Mouse (Mus musculus) hindbrain, embryonic 11.5 days (tissue): ENCODE measurements around the gene Sept4. TPM values are rescaled to one million over a fixed set of nuclear protein-coding genes. Genes with fewer than 3 reads are reported as not detected.

ENCODE experiments used
- ATAC-seq: fragments of 200-750 bp; cut with Nextera tagmentation; 2 replicates; pipeline ENCODE4 v1.8.0; 2017; ENCODE audit warnings: mild to moderate bottlenecking, moderate TSS enrichment, moderate library complexity; ENCODE audit not compliant: low FRiP score
- DNase-seq: peaks from one replicate; pipeline ENCODE4 v3.0.0-alpha.2; 2015; ENCODE audit warnings: low spot score
- H3K27ac ChIP-seq: fragments of 300-500 bp; sonication (generic); 2 replicates; pipeline ENCODE4 v1.5.1; 2014; ENCODE audit warnings: mild to moderate bottlenecking, low read depth, low read length
- H3K27me3 ChIP-seq: fragments of 300-500 bp; sonication (generic); 2 replicates; pipeline ENCODE4 v1.6.1; 2014; ENCODE audit warnings: mild to moderate bottlenecking, low read length, moderate library complexity, mixed read lengths; ENCODE audit not compliant: control insufficient read depth, insufficient read depth
- H3K36me3 ChIP-seq: fragments of 300-500 bp; sonication (generic); 2 replicates; pipeline ENCODE4 v1.6.1; 2014; ENCODE audit warnings: mild to moderate bottlenecking, low read length, moderate library complexity, mixed read lengths; ENCODE audit not compliant: control insufficient read depth, insufficient read depth
- H3K4me1 ChIP-seq: fragments of 300-500 bp; sonication (generic); replicated peaks from 2 replicates; pipeline ENCODE4 v1.6.1; 2014; ENCODE audit warnings: low read length, mixed read lengths; ENCODE audit not compliant: control insufficient read depth, insufficient read depth
- H3K4me2 ChIP-seq: fragments of 300-500 bp; sonication (generic); replicated peaks from 2 replicates; pipeline ENCODE4 v1.6.1; 2014; ENCODE audit warnings: mild to moderate bottlenecking, low read depth, low read length
- H3K4me3 ChIP-seq: fragments of 300-500 bp; sonication (generic); 2 replicates; pipeline ENCODE4 v1.5.1; 2014; ENCODE audit warnings: low read depth, low read length
- H3K9ac ChIP-seq: fragments of 300-500 bp; sonication (generic); 2 replicates; pipeline ENCODE4 v1.6.1; 2014; ENCODE audit warnings: low read depth, low read length
- H3K9me3 ChIP-seq: fragments of 300-500 bp; sonication (generic); 2 replicates; pipeline ENCODE4 v1.6.1; 2016; ENCODE audit warnings: low read length; ENCODE audit not compliant: control insufficient read depth
- WGBS: fragments of 180-500 bp; shearing (Covaris S2); extraction: QIAGEN DNeasy Blood & Tissue Kit; methylation state at CpG from one replicate; pipeline ENCODE4 v1.1.7; 2014; 5-methylcytosine and 5-hydroxymethylcytosine counted together
- polyA plus RNA-seq: library from polyadenylated mRNA; unstranded; fragments of >200 nt; fragmentation: Nextera tagmentation; extraction: Ambion mirVana; gene quantifications from 2 replicates; pipeline ENCODE4 v1.2.1, GENCODE M21; 2014

Sept4 gene
- polyA plus RNA-seq, 1 experiment from 2014 or later, result 11.6 TPM

DNA sequence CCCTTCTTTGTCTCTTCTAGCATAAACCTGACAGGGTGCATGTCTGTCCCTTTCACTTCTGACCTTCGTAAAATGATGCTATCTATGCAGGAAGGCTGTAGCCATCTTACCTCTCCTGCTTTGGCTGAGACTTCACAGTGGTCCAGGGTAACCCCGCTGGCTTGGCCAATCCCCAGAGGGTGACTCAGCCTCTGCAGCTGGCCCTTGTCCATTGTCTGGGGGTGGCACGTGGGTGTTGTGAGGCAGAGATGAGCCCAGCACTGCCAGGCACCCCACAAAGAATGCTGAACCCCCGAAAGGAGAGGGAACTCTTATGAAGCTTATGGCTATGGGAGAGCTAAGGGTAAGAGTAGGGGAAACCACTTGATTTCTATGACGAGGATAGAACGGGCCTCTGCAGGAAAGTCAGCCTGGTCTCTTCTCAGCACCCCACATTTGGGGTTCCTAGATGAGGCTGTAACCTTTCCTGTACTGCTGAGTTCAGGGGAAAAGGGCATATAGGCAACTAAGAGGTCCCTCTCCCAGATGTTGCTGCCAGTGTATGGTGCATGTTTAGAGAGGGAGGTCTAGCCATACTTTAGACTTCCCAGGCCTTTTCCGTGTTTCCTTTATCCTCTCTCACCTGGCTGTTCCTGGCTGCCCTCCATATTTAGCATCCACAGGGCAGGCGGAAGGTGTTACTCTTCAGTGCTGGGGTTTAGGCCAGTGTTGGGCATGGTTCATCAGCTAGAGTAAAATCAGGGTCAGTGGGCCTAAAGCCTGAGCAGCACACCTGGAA, 13.4 kb downstream of the Sept4 start:
- H3K9me3 ChIP-seq, result no peaks in the 10 kb centered on the region
- peaks cover 2% of the 10 kb centered on the region; the same call in 1 of the 2 replicates for H3K27me3 ChIP-seq
- no peak overlapping the region for H3K27ac ChIP-seq
- DNase-seq (no peak), ATAC-seq (no peak)
- 85% methylated on average over 8 of the region's 8 CpGs for WGBS
- H3K4me3 ChIP-seq, result no peak overlapping the region
- H3K36me3 ChIP-seq, result no peaks in the 10 kb centered on the region
- H3K4me1 ChIP-seq, result peaks cover 8% of the 10 kb centered on the region; the same call in 1 of the 2 replicates
- H3K4me2 ChIP-seq, result no peak overlapping the region
- no peak overlapping the region for H3K9ac ChIP-seq

DNA sequence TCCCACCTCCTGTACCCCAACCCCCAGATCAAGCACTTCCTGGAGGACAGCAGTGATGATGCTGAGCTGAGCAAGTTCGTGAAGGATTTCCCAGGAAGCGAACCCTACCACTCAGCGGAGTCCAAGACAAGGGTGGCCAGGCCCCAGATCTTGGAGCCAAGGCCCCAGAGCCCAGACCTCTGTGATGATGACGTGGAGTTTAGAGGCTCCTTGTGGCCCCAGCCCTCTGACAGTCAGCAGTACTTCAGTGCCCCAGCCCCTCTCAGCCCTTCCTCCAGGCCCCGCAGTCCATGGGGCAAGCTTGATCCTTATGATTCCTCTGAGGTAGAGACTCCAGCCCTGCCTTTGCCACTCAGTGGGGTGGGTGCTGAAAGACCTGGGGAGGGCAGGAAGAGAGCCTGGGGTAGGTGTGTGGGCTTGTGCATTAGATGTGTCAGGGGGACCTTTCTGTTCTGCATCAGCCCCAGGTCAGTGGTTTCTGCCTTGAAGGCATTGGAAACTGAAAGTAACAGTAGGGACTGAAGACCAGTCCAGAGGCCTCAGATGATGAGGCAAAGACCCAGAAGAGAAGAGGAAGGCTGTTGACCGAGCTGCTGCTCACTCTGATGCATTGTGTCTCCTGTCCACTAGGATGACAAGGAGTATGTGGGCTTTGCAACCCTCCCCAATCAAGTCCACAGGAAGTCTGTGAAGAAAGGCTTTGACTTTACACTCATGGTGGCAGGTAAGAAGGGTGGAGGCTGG, 14.8 kb downstream of the Sept4 start:
- Histone ChIP-seq H3K4me1 (peaks cover 3% of the 10 kb centered on the region; the same call in 1 of the 2 replicates), H3K9ac (no peak overlapping the region), H3K9me3 (no peaks in the 10 kb centered on the region), H3K4me3 (no peak overlapping the region), H3K36me3 (no peaks in the 10 kb centered on the region), H3K27ac (no peak overlapping the region), H3K27me3 (no peaks in the 10 kb centered on the region), H3K4me2 (no peak overlapping the region)
- DNase-seq (no peak), ATAC-seq (no peak)
- 83% methylated on average over 6 of the region's 6 CpGs for WGBS

DNA sequence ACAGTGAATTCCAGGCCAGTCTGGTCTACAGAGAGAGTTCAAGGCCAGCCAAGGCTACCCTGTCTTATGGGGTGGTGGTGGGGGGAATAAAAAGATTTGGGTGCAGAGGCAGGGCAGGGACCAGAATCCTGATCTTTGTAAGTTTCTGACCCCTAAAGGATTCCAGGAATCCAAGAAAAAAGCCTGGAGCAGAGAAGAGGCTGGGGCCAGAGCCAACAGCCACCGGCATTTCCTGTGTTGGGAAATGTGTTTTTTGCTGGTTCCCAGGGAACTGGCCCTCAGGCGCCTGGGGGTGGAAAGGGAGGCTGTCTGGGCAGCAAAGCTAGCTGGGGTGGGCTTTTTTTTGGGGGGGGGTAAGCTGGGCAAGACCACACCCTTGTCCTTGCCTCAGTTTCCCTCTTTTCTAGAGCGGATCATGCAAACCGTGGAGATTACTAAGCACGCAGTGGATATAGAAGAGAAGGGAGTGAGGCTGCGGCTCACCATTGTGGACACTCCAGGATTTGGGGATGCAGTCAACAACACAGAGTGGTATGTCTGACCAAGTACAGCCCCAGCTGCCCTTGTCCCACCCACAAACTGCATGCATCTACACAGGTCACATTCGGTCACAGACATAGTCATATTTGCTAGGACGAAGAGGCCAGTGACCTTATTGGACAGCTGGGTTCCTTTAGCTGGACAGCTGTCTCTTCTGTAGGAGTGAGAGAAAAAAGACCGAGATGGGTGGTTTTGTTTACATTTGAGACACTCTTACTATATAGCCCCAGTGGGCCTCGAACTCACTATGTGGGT, 16.2 kb downstream of the Sept4 start:
- DNase-seq, result no peak
- ATAC-seq, result no peak
- 90% methylated on average over 10 of the region's 10 CpGs for WGBS
- no peaks in the 10 kb centered on the region for H3K4me1 ChIP-seq
- H3K9ac ChIP-seq, result no peak overlapping the region
- H3K9me3 ChIP-seq, result no peaks in the 10 kb centered on the region
- no peak overlapping the region for H3K4me3 ChIP-seq
- H3K27ac ChIP-seq, result no peak overlapping the region
- H3K36me3 ChIP-seq, result no peaks in the 10 kb centered on the region
- no peak overlapping the region for H3K4me2 ChIP-seq
- H3K27me3 ChIP-seq, result no peaks in the 10 kb centered on the region

DNA sequence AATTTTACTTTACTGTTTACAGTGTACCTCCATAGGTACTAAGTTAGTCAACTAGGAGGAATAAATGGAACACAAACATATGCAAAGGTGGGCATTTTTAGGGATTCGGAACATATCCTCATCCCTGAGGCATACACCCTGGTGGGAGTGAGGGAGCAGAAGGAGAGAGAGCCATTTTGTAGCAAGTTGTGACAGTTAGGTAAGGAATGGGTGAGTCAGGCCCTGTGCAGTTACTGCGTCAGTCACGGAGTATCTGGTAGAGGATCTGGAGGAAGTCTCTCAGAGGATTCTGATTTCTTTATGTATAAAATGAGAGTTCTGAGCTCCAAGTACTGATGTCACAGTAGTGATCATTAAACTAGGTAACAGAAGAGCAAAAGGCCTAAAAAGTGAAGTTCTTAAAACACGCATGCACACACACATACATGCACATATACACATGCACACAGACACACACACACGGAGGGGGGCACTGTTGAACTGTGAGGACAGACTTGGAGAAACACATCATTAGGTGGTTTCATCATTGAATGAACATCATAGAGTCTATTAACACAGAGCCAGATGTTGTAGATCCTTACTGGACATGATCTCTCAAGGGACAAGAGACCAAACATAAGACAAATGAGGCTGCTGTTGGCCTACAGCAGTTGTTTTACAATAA, 18.6 kb downstream of the Sept4 start:
- no peaks in the 10 kb centered on the region for H3K9me3 ChIP-seq
- no peak overlapping the region for H3K4me3 ChIP-seq
- no peak overlapping the region for H3K4me2 ChIP-seq
- no peak overlapping the region for H3K9ac ChIP-seq
- DNase-seq (no peak), ATAC-seq (no peak)
- H3K27ac ChIP-seq, result no peak overlapping the region
- no peaks in the 10 kb centered on the region for H3K27me3 ChIP-seq
- H3K36me3 ChIP-seq, result no peaks in the 10 kb centered on the region
- WGBS, result 93% methylated on average over 5 of the region's 5 CpGs
- H3K4me1 ChIP-seq, result no peaks in the 10 kb centered on the region

DNA sequence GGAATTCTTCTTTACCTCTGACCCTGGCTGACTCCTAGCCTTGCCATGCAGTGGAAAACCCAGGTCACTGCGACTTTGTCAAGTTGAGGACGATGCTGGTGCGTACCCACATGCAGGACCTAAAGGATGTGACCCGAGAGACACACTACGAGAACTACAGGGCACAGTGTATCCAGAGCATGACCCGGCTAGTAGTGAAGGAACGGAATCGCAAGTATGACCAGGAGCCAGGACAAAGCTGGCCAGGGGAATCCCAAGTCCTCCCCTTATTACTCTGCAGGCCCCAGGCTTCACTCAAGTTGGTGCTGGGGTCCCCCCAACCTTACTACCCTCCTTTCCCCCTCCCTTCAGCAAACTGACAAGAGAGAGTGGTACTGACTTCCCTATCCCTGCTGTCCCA, 20.9 kb downstream of the Sept4 start:
- no peak for DNase-seq
- H3K27ac ChIP-seq, result no peak overlapping the region
- H3K4me3 ChIP-seq, result no peak overlapping the region
- no peaks in the 10 kb centered on the region for H3K36me3 ChIP-seq
- no peak for ATAC-seq
- no peaks in the 10 kb centered on the region for H3K27me3 ChIP-seq
- H3K4me2 ChIP-seq, result no peak overlapping the region
- no peaks in the 10 kb centered on the region for H3K9me3 ChIP-seq
- 91% methylated on average over 8 of the region's 8 CpGs for WGBS
- no peak overlapping the region for H3K9ac ChIP-seq
- peaks cover 8% of the 10 kb centered on the region; the same call in 1 of the 2 replicates for H3K4me1 ChIP-seq

DNA sequence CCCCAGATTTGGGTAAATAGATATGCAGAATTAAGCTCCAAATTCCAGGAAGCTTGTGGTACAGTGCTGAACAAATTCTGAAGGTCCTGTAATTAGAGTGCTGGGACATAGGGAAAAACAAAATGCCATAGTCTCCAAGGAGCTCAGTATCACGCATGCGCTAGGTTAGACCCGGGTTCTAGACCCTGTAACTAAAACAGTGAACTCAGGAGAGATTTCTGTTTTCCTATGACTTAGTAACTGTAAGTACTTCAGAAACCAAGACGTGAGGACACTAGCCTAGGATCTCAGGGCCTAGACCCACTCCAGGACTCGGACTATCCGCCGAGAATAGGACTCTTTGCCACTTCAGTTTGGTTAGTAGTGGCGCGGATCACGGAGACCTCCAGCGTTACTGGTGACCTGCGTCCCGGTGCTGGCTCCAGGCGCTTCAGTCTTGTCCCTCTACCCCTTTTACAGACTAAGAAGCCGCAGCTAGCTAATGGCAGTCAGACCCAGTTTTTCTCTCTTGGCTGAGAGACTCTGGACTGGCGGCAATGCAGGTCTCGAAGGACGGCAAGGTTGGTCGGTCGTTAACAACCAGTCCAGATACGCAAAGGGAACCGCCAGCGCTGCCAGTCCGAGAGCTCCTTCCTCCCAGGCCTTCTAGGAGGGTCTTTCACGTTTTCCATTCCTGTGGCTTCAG, 22.3 kb downstream of the Sept4 start:
- Histone ChIP-seq H3K36me3 (no peaks in the 10 kb centered on the region), H3K9ac (peak overlapping the region; percentile 63), H3K4me1 (peaks cover 8% of the 10 kb centered on the region), H3K9me3 (no peaks in the 10 kb centered on the region), H3K27ac (peak overlapping the region; percentile 70), H3K27me3 (no peaks in the 10 kb centered on the region), H3K4me3 (peak overlapping the region; percentile 55), H3K4me2 (peak overlapping the region; percentile 56)
- DNase-seq (peak; percentile 50), ATAC-seq (no peak)
- 3% methylated on average over 25 of the region's 25 CpGs for WGBS

DNA sequence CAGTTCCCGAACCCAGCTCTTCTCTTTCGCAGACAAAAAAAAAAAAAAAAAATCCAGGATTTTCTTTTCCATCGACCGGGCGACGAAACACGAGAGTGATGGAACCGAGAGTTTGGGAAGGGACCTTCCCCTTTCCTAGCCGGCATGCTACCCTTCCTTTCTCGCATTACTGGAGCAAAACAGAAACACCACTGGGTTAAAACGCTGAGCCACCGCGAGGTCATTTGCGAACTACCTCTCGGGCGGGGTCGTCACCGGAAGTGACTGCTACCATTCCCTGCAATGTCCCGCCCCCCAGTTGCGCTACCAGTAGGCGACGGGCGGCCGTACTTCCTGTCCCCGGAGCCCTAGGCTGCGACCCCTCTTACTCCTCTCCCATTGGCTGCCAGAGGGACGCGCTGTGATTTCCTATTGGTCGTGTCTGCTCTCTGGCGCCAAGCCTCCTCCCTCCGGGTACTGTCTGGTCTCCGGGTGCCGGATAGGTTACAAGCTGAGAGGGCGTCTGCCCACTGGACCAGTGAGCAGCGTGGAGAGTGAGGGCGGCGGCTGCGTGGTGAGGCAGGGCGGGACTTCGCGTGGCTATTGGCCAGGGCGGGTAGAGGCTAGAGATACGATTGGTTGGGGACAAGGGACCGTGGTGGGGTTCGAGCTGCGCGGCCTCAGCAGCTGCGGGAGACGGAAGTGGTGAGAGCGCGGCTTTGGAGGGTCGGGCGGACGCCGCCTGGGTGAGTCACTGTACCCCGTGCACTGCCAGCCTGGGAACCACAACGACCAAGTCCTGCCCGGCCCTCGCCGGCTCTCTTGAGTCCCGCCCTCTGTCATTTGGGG, 23.0 kb downstream of the Sept4 start, which contains the start of gene Mtmr4:
Gene Mtmr4, plus strand, starts transcription at position 637 of the 828 bp plus-strand sequence.
- ATAC-seq (peak; percentile 98), DNase-seq (peak; percentile 96)
- H3K4me1 ChIP-seq, result peaks cover 8% of the 10 kb centered on the region
- no peaks in the 10 kb centered on the region for H3K36me3 ChIP-seq
- H3K9ac ChIP-seq, result peak within 1 kb of the TSS; percentile 69
- H3K27me3 ChIP-seq, result no peaks in the 10 kb centered on the region
- peak within 1 kb of the TSS; percentile 71 for H3K4me3 ChIP-seq
- no peaks in the 10 kb centered on the region for H3K9me3 ChIP-seq
- peak within 1 kb of the TSS; percentile 74 for H3K27ac ChIP-seq
- WGBS, result under 1% methylated on average over 56 of the region's 61 CpGs
- H3K4me2 ChIP-seq, result peak within 1 kb of the TSS; percentile 56
